Mouse (Mus musculus): Measurements from ENCODE around the gene Fam219a. TPM values are rescaled to one million over a fixed set of nuclear protein-coding genes. Genes with fewer than 3 reads are reported as not detected.

The Fam219a gene
- 12.5 and 16.0 TPM in 2 replicates for polyA plus RNA-seq (2012; rRNA removed)

DNA sequence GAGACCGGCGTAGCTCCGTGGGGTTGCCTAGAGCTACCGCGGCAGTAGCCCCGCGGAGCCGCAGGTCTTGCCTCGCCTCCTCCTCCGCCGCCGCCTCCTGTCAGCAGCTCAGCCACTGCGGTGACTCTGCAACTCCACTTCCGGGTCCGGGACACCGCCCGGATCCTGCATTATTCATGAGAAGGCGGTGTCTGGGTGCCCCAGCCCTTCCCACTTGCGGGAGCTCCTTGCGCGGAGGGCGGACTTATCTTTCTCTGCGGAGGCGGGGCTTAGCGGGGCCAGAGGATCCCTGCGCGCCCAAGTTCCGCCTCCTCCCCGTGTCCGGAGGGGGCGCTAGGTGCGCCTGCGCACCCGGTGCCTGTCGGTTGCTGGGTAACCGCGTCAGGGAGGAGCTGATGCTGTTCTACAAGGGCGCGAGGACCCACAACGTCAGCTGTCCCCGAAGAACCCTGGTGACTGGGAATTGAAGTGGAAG, at the start of gene Fam219a, which contains the start of gene Dnaic1:
Gene Fam219a (minus strand): TSS at position 128 of the 475 bp plus-strand sequence.
Gene Dnaic1 (plus strand): TSS at position 365 of the 475 bp plus-strand sequence.
- Histone ChIP-seq H3K4me1 (ENCODE audit: control insufficient read depth, insufficient read depth, insufficient read length, low read length) (peaks cover 5% of the 10 kb centered on the region), H3K36me3 (ENCODE audit: control insufficient read depth, insufficient read depth, low read length) (no peaks in the 10 kb centered on the region), H3K27ac (ENCODE audit: insufficient read depth, low read depth, low read length) (no peak within 1 kb of the TSS), H3K4me3 (ENCODE audit: low read depth, low read length) (peak within 1 kb of the TSS; percentile 84), H3K27me3 (ENCODE audit: control insufficient read depth, insufficient read depth, low read length) (no peaks in the 10 kb centered on the region)
- WGBS = under 1% methylated on average over 41 of the region's 41 CpGs
- TF ChIP-seq CTCF (IDR thresholded peaks at IDR 0.05; ENCODE audit: extremely low read depth, insufficient read length, insufficient replicate concordance, low read depth, low read length) = peak; percentile 48; the same call in 1 of the 2 replicates
- TF ChIP-seq POLR2A (IDR thresholded peaks at IDR 0.05; ENCODE audit: low read depth, low read length) = peak; percentile 3

DNA sequence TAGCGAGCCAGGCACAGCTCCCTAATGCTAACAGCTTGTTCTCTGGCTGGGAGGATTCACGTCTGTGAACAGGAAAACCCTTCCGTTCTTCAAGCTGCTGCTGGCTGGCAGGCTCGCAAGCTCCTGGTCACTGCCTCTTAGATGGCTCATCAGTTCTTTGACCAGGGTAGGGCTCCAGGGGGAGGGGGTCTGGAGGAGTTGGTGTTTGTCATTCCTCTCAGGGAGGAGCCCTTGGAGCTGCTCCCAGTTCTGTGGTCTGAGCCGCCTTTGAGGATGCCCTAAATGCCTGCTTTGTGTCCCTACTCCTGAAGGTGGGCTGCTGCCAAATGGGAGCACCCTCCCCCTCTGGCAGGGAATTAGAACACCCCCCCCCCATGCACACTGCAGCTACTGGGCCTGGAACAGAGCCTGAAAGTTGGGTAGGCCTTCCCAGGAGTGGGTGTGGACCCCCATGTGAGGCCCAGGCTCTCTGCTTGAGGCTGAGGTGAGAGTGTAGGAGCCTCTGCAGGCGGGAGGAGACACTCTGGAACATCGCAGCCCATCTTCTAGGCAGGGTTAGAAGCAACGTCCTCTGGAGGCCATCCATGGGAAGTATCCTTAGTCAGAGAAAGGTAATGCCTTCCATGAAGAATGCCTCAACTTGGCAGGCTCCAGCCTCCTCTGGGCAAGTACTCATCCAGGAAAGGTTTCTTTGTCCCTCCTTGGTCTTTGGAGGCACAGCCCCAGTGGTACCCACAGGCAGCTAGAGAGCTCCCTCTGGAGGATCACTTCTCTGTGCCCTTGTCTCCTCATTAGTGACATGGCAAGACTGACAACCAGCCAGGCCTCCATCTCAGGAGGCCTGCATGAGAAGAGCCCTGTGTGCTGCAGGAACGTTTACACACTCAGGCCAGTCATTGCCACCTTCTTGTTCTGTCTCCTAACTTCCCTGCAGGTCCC, 46.6 kb upstream of the Fam219a start:
- no peak overlapping the region for H3K27ac ChIP-seq (ENCODE audit: insufficient read depth, low read depth, low read length)
- H3K4me1 ChIP-seq (ENCODE audit: control insufficient read depth, insufficient read depth, insufficient read length, low read length) = no peaks in the 10 kb centered on the region
- no peak overlapping the region for H3K4me3 ChIP-seq (ENCODE audit: low read depth, low read length)
- H3K36me3 ChIP-seq (ENCODE audit: control insufficient read depth, insufficient read depth, low read length) = no peaks in the 10 kb centered on the region
- no peaks in the 10 kb centered on the region for H3K27me3 ChIP-seq (ENCODE audit: control insufficient read depth, insufficient read depth, low read length)
- TF ChIP-seq POLR2A (IDR thresholded peaks at IDR 0.05; ENCODE audit: low read depth, low read length) = no peak
- TF ChIP-seq CTCF (IDR thresholded peaks at IDR 0.05; ENCODE audit: extremely low read depth, insufficient read length, insufficient replicate concordance, low read depth, low read length) = no peak
- 61% methylated on average over 9 of the region's 9 CpGs for WGBS

DNA sequence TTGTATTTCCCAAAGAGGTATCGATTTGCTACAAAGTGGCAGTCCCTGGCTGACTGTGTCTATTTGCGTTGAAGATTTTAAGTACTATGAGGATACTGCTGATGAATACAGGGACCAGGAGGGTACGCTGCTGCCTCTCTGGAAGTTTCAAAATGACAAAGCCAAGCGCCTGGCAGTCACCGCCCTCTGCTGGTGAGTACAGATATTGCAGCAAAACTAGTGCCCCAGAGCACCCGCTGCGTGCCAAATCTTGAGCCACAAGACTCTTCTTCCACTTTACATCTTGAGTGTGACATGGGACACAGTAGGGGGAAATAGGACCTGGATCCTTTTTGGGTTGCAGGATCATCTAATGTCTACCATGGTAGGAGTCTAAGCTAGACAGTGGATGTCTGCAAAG, 44.8 kb upstream of the Fam219a start:
- Histone ChIP-seq H3K4me3 (ENCODE audit: low read depth, low read length) (no peak overlapping the region), H3K36me3 (ENCODE audit: control insufficient read depth, insufficient read depth, low read length) (no peaks in the 10 kb centered on the region), H3K4me1 (ENCODE audit: control insufficient read depth, insufficient read depth, insufficient read length, low read length) (no peaks in the 10 kb centered on the region), H3K27ac (ENCODE audit: insufficient read depth, low read depth, low read length) (no peak overlapping the region), H3K27me3 (ENCODE audit: control insufficient read depth, insufficient read depth, low read length) (no peaks in the 10 kb centered on the region)
- 8% methylated on average over 7 of the region's 7 CpGs for whole genome bisulfite sequencing
- no peak for TF ChIP-seq POLR2A (IDR thresholded peaks at IDR 0.05; ENCODE audit: low read depth, low read length)
- peak; percentile 95 for TF ChIP-seq CTCF (IDR thresholded peaks at IDR 0.05; ENCODE audit: extremely low read depth, insufficient read length, insufficient replicate concordance, low read depth, low read length)

DNA sequence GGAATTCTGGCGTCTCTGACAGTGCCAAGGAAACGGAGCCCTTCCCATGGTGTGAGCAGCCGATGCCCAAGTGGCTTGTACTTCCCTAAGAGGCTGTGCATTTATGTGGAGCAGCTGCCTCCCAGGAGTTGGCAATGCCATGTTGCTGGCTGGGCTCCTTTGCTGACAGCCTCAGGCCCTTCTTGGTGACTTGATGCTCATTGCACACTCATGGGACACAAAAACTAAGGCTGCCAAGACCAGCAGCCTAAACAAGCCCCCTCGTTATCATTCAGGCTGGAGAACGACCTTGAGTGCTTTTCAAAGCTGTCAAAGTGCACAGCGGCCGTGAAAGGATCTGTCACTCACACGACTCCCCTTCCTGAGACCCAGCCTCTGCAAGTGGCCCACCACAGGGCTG, 42.8 kb upstream of the Fam219a start:
- Histone ChIP-seq H3K36me3 (ENCODE audit: control insufficient read depth, insufficient read depth, low read length) (no peaks in the 10 kb centered on the region), H3K4me1 (ENCODE audit: control insufficient read depth, insufficient read depth, insufficient read length, low read length) (no peaks in the 10 kb centered on the region), H3K4me3 (ENCODE audit: low read depth, low read length) (no peak overlapping the region), H3K27ac (ENCODE audit: insufficient read depth, low read depth, low read length) (no peak overlapping the region), H3K27me3 (ENCODE audit: control insufficient read depth, insufficient read depth, low read length) (no peaks in the 10 kb centered on the region)
- TF ChIP-seq POLR2A (IDR thresholded peaks at IDR 0.05; ENCODE audit: low read depth, low read length) (no peak), CTCF (IDR thresholded peaks at IDR 0.05; ENCODE audit: extremely low read depth, insufficient read length, insufficient replicate concordance, low read depth, low read length) (no peak)
- WGBS = 64% methylated on average over 8 of the region's 8 CpGs

DNA sequence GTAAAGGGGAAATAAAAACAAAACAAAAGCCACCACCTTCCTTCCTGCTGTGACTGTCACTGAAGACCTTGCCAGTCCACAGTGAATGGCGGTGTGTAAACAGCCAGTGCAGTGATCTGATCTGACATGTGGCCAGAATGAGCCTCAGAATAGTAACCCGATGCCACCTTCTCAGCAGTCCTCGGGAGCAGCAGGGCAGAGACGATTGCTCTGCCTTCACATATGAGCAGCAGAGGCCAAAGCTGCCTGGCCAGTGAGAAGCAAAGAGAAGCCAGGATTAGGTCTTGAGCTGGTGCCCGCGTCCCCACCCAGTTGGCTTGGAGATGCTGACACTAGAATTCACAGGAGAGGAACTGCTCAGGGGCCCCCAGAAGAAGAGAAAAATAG, 41.2 kb upstream of the Fam219a start:
- H3K4me1 ChIP-seq (ENCODE audit: control insufficient read depth, insufficient read depth, insufficient read length, low read length) = no peaks in the 10 kb centered on the region
- TF ChIP-seq CTCF (IDR thresholded peaks at IDR 0.05; ENCODE audit: extremely low read depth, insufficient read length, insufficient replicate concordance, low read depth, low read length) = no peak
- TF ChIP-seq POLR2A (IDR thresholded peaks at IDR 0.05; ENCODE audit: low read depth, low read length) = no peak
- 47% methylated on average over 6 of the region's 6 CpGs for WGBS
- no peak overlapping the region for H3K27ac ChIP-seq (ENCODE audit: insufficient read depth, low read depth, low read length)
- H3K27me3 ChIP-seq (ENCODE audit: control insufficient read depth, insufficient read depth, low read length) = no peaks in the 10 kb centered on the region
- H3K36me3 ChIP-seq (ENCODE audit: control insufficient read depth, insufficient read depth, low read length) = no peaks in the 10 kb centered on the region
- H3K4me3 ChIP-seq (ENCODE audit: low read depth, low read length) = no peak overlapping the region

DNA sequence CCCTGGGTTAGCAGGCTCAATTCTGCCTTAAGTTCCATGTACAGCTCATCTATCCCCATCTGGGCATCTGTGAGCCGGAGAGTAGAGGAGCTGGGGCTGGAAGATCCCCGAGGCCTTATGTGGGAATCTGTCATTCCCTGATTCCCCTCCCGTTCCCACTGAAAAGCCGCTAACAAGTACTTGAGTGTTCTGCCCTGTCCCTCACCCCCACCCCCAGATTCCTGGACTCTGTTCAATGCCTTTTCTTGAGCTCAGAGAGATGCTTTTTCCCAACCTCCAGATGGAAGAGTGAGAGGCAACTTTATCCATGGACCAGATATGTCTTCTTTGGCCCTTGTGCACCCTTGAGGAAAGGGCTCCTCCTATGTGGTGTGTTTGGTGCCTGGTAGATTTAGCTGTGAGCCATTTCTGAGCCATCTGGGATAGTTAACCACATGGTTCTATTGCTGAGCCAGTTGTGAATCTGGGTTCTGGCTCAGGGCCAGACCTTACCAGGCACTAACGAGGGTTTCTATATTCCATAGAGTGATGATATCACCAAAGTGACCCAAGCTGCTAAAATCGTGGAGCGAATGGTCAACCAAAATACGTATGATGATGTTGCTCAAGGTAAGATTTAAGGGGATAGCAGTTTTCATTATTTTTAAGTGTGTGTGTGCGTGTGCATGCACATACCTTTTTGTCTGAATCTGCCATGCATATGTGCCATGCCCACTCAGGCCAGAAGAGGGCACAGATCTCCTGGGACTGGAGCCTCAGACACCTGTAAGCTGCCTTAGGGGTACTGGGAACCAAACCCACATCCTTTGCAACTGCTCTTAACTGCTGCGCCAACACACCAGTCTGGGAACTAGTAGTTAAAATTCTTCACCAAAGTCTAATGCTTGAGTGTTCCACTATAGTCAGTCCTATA, 40.6 kb upstream of the Fam219a start:
- Histone ChIP-seq H3K4me1 (ENCODE audit: control insufficient read depth, insufficient read depth, insufficient read length, low read length) (no peaks in the 10 kb centered on the region), H3K27ac (ENCODE audit: insufficient read depth, low read depth, low read length) (no peak overlapping the region), H3K27me3 (ENCODE audit: control insufficient read depth, insufficient read depth, low read length) (no peaks in the 10 kb centered on the region), H3K4me3 (ENCODE audit: low read depth, low read length) (no peak overlapping the region), H3K36me3 (ENCODE audit: control insufficient read depth, insufficient read depth, low read length) (no peaks in the 10 kb centered on the region)
- 79% methylated on average over 10 of the region's 10 CpGs for WGBS
- TF ChIP-seq POLR2A (IDR thresholded peaks at IDR 0.05; ENCODE audit: low read depth, low read length) = no peak
- peak; percentile 22; the same call in 1 of the 2 replicates for TF ChIP-seq CTCF (IDR thresholded peaks at IDR 0.05; ENCODE audit: extremely low read depth, insufficient read length, insufficient replicate concordance, low read depth, low read length)
